Mouse (Mus musculus) stomach, postnatal 0 days (tissue): ENCODE measurements around the gene Wdr27.

Experiments used
- CTCF ChIP-seq: IDR thresholded peaks from 2 replicates; pipeline ENCODE4 v1.5.1; 2016; ENCODE audit warnings: antibody characterized with exemption, low read depth, mild to moderate bottlenecking, moderate library complexity
- EP300 ChIP-seq: optimal IDR thresholded peaks from 2 replicates; pipeline ENCODE3; 2016; ENCODE audit warnings: antibody characterized with exemption

DNA sequence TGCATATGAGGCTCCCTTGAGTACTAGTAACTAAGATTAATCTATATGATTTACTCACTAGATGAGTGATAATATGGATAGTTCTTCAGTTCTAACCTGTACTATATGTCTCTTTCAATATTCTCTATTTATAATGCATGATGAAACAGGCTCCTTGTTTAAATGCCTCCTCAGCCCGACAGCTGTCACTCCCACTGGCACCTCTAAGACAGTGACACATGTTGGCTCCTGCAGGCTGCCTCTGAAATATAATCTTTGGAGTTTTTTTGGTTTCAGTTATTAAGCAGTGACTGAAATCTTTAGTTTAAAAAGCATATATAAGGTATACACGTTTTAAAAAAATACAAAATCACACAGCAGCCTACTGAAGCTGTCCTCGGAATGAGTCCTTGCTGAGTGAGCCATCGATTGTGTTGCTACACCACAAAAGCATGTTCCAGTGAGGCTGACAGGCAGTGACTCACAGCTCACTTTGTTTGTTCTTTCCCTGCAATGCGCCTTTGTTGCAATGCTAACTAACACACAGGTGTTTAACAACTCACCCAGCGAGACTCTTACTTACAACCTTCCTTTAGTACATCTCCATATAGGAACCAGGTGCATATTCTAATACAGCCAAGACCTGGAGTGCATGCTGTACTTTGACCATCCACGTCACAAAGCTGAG lies 6.3 kb upstream of the Wdr27 start:
- TF ChIP-seq CTCF (no peak), EP300 (no peak)
